Mouse (Mus musculus) cortical plate, adult 2 months (tissue): ENCODE data around the gene Ninl. TPM values are rescaled to one million over a fixed set of nuclear protein-coding genes. Genes with fewer than 3 reads are reported as not detected.
A peak's percentile ranks its signal among the peaks of the same experiment; 100 is the strongest.

Experiments used
- H3K27ac ChIP-seq: fragments of 200-500 bp; 2 replicates; pipeline ENCODE4 v1.5.1; 2012; ENCODE audit warnings: low read length, control low read depth, inconsistent platforms; ENCODE audit not compliant: insufficient read depth
- H3K4me1 ChIP-seq: fragments of 200-500 bp; 2 replicates; pipeline ENCODE4 v1.6.1; 2011; ENCODE audit warnings: low read length; ENCODE audit not compliant: control insufficient read depth, insufficient read depth
- H3K4me3 ChIP-seq: fragments of 200-500 bp; 2 replicates; pipeline ENCODE4 v1.5.1; 2011; ENCODE audit warnings: mild to moderate bottlenecking, low read length, control low read depth; ENCODE audit not compliant: insufficient read depth
- CTCF ChIP-seq: fragments of 200-500 bp; IDR thresholded peaks from 2 replicates; pipeline ENCODE4 v1.5.1; 2011; ENCODE audit warnings: mild to moderate bottlenecking, control low read depth, low read length; ENCODE audit not compliant: insufficient read depth; ENCODE audit errors: extremely low read depth
- POLR2A ChIP-seq: fragments of 200-500 bp; IDR thresholded peaks from 2 replicates; pipeline ENCODE4 v1.6.1; 2011; ENCODE audit warnings: mild to moderate bottlenecking, low read length, control low read depth; ENCODE audit not compliant: insufficient read depth; ENCODE audit errors: extremely low read depth
- polyA plus RNA-seq: library from polyadenylated mRNA; depleted of rRNA; stranded (reverse); fragments of >200 nt; gene quantifications from 2 replicates; pipeline ENCODE4 v1.2.3, GENCODE M21; 2012

The Ninl gene
- polyA plus RNA-seq, 1 experiment = 6.5 TPM

- H3K4me3 ChIP-seq = no peak overlapping the region
- peaks cover 2% of the 10 kb centered on the region; the same call in 1 of the 2 replicates for H3K4me1 ChIP-seq
- no peak overlapping the region for H3K27ac ChIP-seq
- TF ChIP-seq POLR2A (no peak), CTCF (peak; percentile 93)
Observed at GRCm38 (mm10) chr2:151000402-151001178, 38.6 kb downstream of the Ninl start.

GRCm38 (mm10) chr2:150999021-150999420 is 40.2 kb downstream of the Ninl start:
- TF ChIP-seq CTCF (no peak), POLR2A (no peak)
- H3K4me3 ChIP-seq = no peak overlapping the region
- no peak overlapping the region for H3K27ac ChIP-seq
- peaks cover 2% of the 10 kb centered on the region; the same call in 1 of the 2 replicates for H3K4me1 ChIP-seq

- Histone ChIP-seq H3K27ac (no peak overlapping the region; the same call in 1 of the 2 replicates), H3K4me3 (no peak overlapping the region), H3K4me1 (peaks cover 2% of the 10 kb centered on the region; the same call in 1 of the 2 replicates)
- no peak for TF ChIP-seq CTCF
- TF ChIP-seq POLR2A = no peak
Observed at GRCm38 (mm10) chr2:150997618-150998017, 41.6 kb downstream of the Ninl start.

GRCm38 (mm10) chr2:150995324-150995723 is 43.9 kb downstream of the Ninl start:
- no peak for TF ChIP-seq CTCF
- TF ChIP-seq POLR2A = no peak
- Histone ChIP-seq H3K4me1 (0 out of 2 replicates have a peak, but pooled peaks cover 2% of the 10 kb centered on the region), H3K4me3 (no peak overlapping the region), H3K27ac (no peak overlapping the region)

GRCm38 (mm10) chr2:150991050-150991449 is 48.1 kb downstream of the Ninl start:
- Histone ChIP-seq H3K4me3 (no peak overlapping the region), H3K27ac (no peak overlapping the region), H3K4me1 (no peaks in the 10 kb centered on the region)
- TF ChIP-seq CTCF (no peak), POLR2A (no peak)

GRCm38 (mm10) chr2:150990506-150990905 is 48.7 kb downstream of the Ninl start:
- no peak for TF ChIP-seq CTCF
- no peak for TF ChIP-seq POLR2A
- Histone ChIP-seq H3K4me1 (no peaks in the 10 kb centered on the region), H3K4me3 (no peak overlapping the region), H3K27ac (no peak overlapping the region)

GRCm38 (mm10) chr2:150985359-150985758 is 53.8 kb downstream of the Ninl start:
- no peaks in the 10 kb centered on the region for H3K4me1 ChIP-seq
- TF ChIP-seq CTCF (no peak), POLR2A (no peak)
- H3K4me3 ChIP-seq = no peak overlapping the region
- H3K27ac ChIP-seq = no peak overlapping the region

GRCm38 (mm10) chr2:150982051-150982450 is 57.1 kb downstream of the Ninl start:
- H3K4me1 ChIP-seq = no peaks in the 10 kb centered on the region
- H3K4me3 ChIP-seq = no peak overlapping the region
- no peak for TF ChIP-seq POLR2A
- no peak for TF ChIP-seq CTCF
- H3K27ac ChIP-seq = no peak overlapping the region

- Histone ChIP-seq H3K4me3 (no peak overlapping the region), H3K4me1 (no peaks in the 10 kb centered on the region), H3K27ac (no peak overlapping the region)
- no peak for TF ChIP-seq POLR2A
- no peak for TF ChIP-seq CTCF
Observed at GRCm38 (mm10) chr2:150981524-150981923, 57.7 kb downstream of the Ninl start.

GRCm38 (mm10) chr2:150979861-150980620 is 59.1 kb downstream of the Ninl start:
- no peak overlapping the region for H3K27ac ChIP-seq
- H3K4me3 ChIP-seq = no peak overlapping the region
- TF ChIP-seq CTCF (no peak), POLR2A (no peak)
- H3K4me1 ChIP-seq = no peaks in the 10 kb centered on the region
